Mouse (Mus musculus) G1E (cell line): ENCODE data around the gene Slc39a13.

Experiments
- CTCF ChIP-seq: IDR thresholded peaks from 2 replicates; pipeline ENCODE4 v1.5.1; 2012; ENCODE audit warnings: low read depth, low read length, inconsistent platforms, mixed read lengths
- TAL1 ChIP-seq: conservative IDR thresholded peaks from 2 replicates; pipeline ENCODE4 v1.6.1; 2012; ENCODE audit warnings: low read depth, low read length, inconsistent platforms, mixed read lengths

GRCm38 (mm10) chr2:91062779-91063606, 7.2 kb downstream of the Slc39a13 start:
- TF ChIP-seq CTCF (no peak), TAL1 (no peak)
